Mouse (Mus musculus) Muller cell, postnatal 12 days (primary cell): ENCODE data around the gene Rem1.
"Not testable (repeated sequence)": the region's sequence is repeated elsewhere in the genome, so short reads cannot be mapped to it uniquely, and the experiment has no call there.

ENCODE experiments used
- DNase-seq: peaks from one replicate; pipeline ENCODE4 v3.0.0-alpha.2; 2015; ENCODE audit errors: inconsistent ontology term

The Rem1 gene

GRCm38 (mm10) chr2:152629239-152629638 lies 2.5 kb downstream of the Rem1 start:
- DNase-seq = no peak

- no peak for DNase-seq
Measured at GRCm38 (mm10) chr2:152629904-152630303, 3.2 kb downstream of the Rem1 start.

- DNase-seq = no peak
Measured at GRCm38 (mm10) chr2:152633334-152633733, 6.6 kb downstream of the Rem1 start.

- no peak for DNase-seq
Measured at GRCm38 (mm10) chr2:152634311-152634710, 7.6 kb downstream of the Rem1 start.

GRCm38 (mm10) chr2:152636246-152637005 lies 9.7 kb downstream of the Rem1 start:
- DNase-seq = peak; percentile 22

GRCm38 (mm10) chr2:152637006-152637322 lies 10.2 kb downstream of the Rem1 start:
- no peak for DNase-seq

GRCm38 (mm10) chr2:152637381-152637780 lies 10.6 kb downstream of the Rem1 start:
- DNase-seq = no peak

- DNase-seq = no peak
Measured at GRCm38 (mm10) chr2:152638865-152639264, 12.1 kb downstream of the Rem1 start.

GRCm38 (mm10) chr2:152639406-152640113 lies 12.8 kb downstream of the Rem1 start:
- DNase-seq = no peak

- no peak for DNase-seq
Measured at GRCm38 (mm10) chr2:152652901-152653620, 26.3 kb downstream of the Rem1 start.

GRCm38 (mm10) chr2:152653874-152654715 lies 27.3 kb downstream of the Rem1 start:
- DNase-seq = peak; percentile 68

- peak; percentile 19 for DNase-seq
Measured at GRCm38 (mm10) chr2:152657398-152657797, 30.6 kb downstream of the Rem1 start.

- DNase-seq = no peak
Measured at GRCm38 (mm10) chr2:152661163-152661562, 34.4 kb downstream of the Rem1 start.

GRCm38 (mm10) chr2:152666191-152666590 lies 39.4 kb downstream of the Rem1 start:
- DNase-seq = not testable (repeated sequence)

GRCm38 (mm10) chr2:152669256-152669638 lies 42.5 kb downstream of the Rem1 start, which contains the start of gene H13:
H13 (plus strand) TSS chr2:152669461.
- peak; percentile 96 for DNase-seq

- peak; percentile 51 for DNase-seq
Measured at GRCm38 (mm10) chr2:152669639-152670484, 43.1 kb downstream of the Rem1 start.

GRCm38 (mm10) chr2:152670983-152671641 lies 44.4 kb downstream of the Rem1 start:
- no peak for DNase-seq

- DNase-seq = peak; percentile 43
Measured at GRCm38 (mm10) chr2:152671642-152671999, 44.9 kb downstream of the Rem1 start.

- DNase-seq = no peak
Measured at GRCm38 (mm10) chr2:152672166-152672565, 45.4 kb downstream of the Rem1 start.

GRCm38 (mm10) chr2:152674148-152674547 lies 47.4 kb downstream of the Rem1 start:
- DNase-seq = no peak
